Mouse (Mus musculus) adrenal gland, postnatal 10 days (tissue): ENCODE measurements around the gene Pafah2. TPM values are rescaled to one million over a fixed set of nuclear protein-coding genes. Genes with fewer than 3 reads are reported as not detected.
"Not testable (repeated sequence)": the region's sequence is repeated elsewhere in the genome, so short reads cannot be mapped to it uniquely, and the experiment has no call there.

Experiments
- DNase-seq: peaks from one replicate; pipeline ENCODE4 v3.0.0; 2021; ENCODE audit warnings: mixed read lengths
- total RNA-seq, 2 experiments: library from RNA; stranded (reverse); gene quantifications; 2 replicates each; pipeline ENCODE4 v1.2.3; 2021

The Pafah2 gene
- total RNA-seq, 2 experiments from 2014 or later, result 20.8 to 22.1 TPM

GRCm38 (mm10) chr4:134372294-134372747, 23.8 kb upstream of the Pafah2 start:
- peak; percentile 90 for DNase-seq

- DNase-seq, result no peak
These were observed 22.8 kb upstream of the Pafah2 start for GRCm38 (mm10) chr4:134373295-134373694.

- DNase-seq, result no peak
These were observed 21.8 kb upstream of the Pafah2 start for GRCm38 (mm10) chr4:134374306-134374705.

- no peak for DNase-seq
These were observed 18.0 kb upstream of the Pafah2 start for GRCm38 (mm10) chr4:134378089-134378615.

- no peak for DNase-seq
These were observed 16.6 kb upstream of the Pafah2 start for GRCm38 (mm10) chr4:134379510-134379909.

- not testable (repeated sequence) for DNase-seq
These were observed 12.4 kb upstream of the Pafah2 start, which contains the start of gene Extl1 for GRCm38 (mm10) chr4:134383750-134384149. TSS of gene Extl1 (minus strand) at chr4:134383850.

- DNase-seq, result no peak
These were observed 8.9 kb upstream of the Pafah2 start for GRCm38 (mm10) chr4:134387268-134387667.

- DNase-seq, result peak; percentile 85
These were observed 7.7 kb upstream of the Pafah2 start for GRCm38 (mm10) chr4:134388397-134388796.

GRCm38 (mm10) chr4:134391636-134392035, 4.5 kb upstream of the Pafah2 start:
- DNase-seq, result no peak

- no peak for DNase-seq
These were observed 3.5 kb upstream of the Pafah2 start for GRCm38 (mm10) chr4:134392595-134392994.

- DNase-seq, result no peak
These were observed 3.1 kb upstream of the Pafah2 start for GRCm38 (mm10) chr4:134393026-134393425.

- no peak for DNase-seq
These were observed 978 bp upstream of the Pafah2 start for GRCm38 (mm10) chr4:134395142-134395541.

- peak; percentile 87 for DNase-seq
These were observed 1.0 kb downstream of the Pafah2 start for GRCm38 (mm10) chr4:134397121-134397520.

- DNase-seq, result no peak
These were observed 1.6 kb downstream of the Pafah2 start for GRCm38 (mm10) chr4:134397732-134398131.

GRCm38 (mm10) chr4:134400206-134400605, 4.1 kb downstream of the Pafah2 start:
- DNase-seq, result no peak

- DNase-seq, result peak; percentile 72
These were observed 5.1 kb downstream of the Pafah2 start for GRCm38 (mm10) chr4:134401181-134401661.

GRCm38 (mm10) chr4:134401856-134402570, 5.9 kb downstream of the Pafah2 start:
- DNase-seq, result peak; percentile 32

GRCm38 (mm10) chr4:134402571-134403262, 6.6 kb downstream of the Pafah2 start:
- DNase-seq, result peak; percentile 63

GRCm38 (mm10) chr4:134403721-134404120, 7.6 kb downstream of the Pafah2 start:
- DNase-seq, result no peak

GRCm38 (mm10) chr4:134409286-134409685, 13.2 kb downstream of the Pafah2 start:
- DNase-seq, result no peak

GRCm38 (mm10) chr4:134416177-134416576, 20.1 kb downstream of the Pafah2 start:
- DNase-seq, result no peak

GRCm38 (mm10) chr4:134416602-134417001, 20.5 kb downstream of the Pafah2 start:
- DNase-seq, result no peak

GRCm38 (mm10) chr4:134417111-134417510, 21.0 kb downstream of the Pafah2 start:
- peak; percentile 48 for DNase-seq
